Mouse (Mus musculus): ENCODE data around the gene Pxmp4. TPM values are rescaled to one million over a fixed set of nuclear protein-coding genes. Genes with fewer than 3 reads are reported as not detected.

The Pxmp4 gene
- polyA plus RNA-seq, 1 experiment from 2014 or later, result 14.2 TPM

GRCm38 (mm10) chr2:154633039-154633742 is 29.7 kb upstream of the Pxmp4 start:
- Histone ChIP-seq H3K27me3 (no peaks in the 10 kb centered on the region), H3K9me3 (peaks cover 3% of the 10 kb centered on the region; the same call in 1 of the 2 replicates), H3K9ac (no peak overlapping the region), H3K27ac (no peak overlapping the region), H3K4me2 (no peak overlapping the region), H3K36me3 (peaks cover 83% of the 10 kb centered on the region), H3K4me1 (replicated peaks) (no peaks in the 10 kb centered on the region), H3K4me3 (no peak overlapping the region)
- WGBS, result 84% methylated on average over 5 of the region's 5 CpGs
- ATAC-seq (ENCODE audit: low FRiP score), result no peak

- whole genome bisulfite sequencing, result 94% methylated on average over 16 of the region's 16 CpGs
- Histone ChIP-seq H3K36me3 (peaks cover 80% of the 10 kb centered on the region), H3K9me3 (no peaks in the 10 kb centered on the region), H3K4me2 (no peak overlapping the region), H3K9ac (no peak overlapping the region), H3K4me3 (no peak overlapping the region), H3K27me3 (no peaks in the 10 kb centered on the region), H3K27ac (no peak overlapping the region), H3K4me1 (replicated peaks) (no peaks in the 10 kb centered on the region)
- ATAC-seq (ENCODE audit: low FRiP score), result no peak
Measured at GRCm38 (mm10) chr2:154632203-154632780, 28.8 kb upstream of the Pxmp4 start.

GRCm38 (mm10) chr2:154630531-154630930 is 27.0 kb upstream of the Pxmp4 start:
- H3K4me3 ChIP-seq, result no peak overlapping the region
- H3K36me3 ChIP-seq, result peaks cover 84% of the 10 kb centered on the region
- no peaks in the 10 kb centered on the region for H3K27me3 ChIP-seq
- 78% methylated on average over 5 of the region's 5 CpGs for WGBS
- no peak overlapping the region for H3K9ac ChIP-seq
- no peaks in the 10 kb centered on the region for H3K9me3 ChIP-seq
- ATAC-seq (ENCODE audit: low FRiP score), result no peak
- H3K4me2 ChIP-seq, result no peak overlapping the region
- no peak overlapping the region for H3K27ac ChIP-seq
- no peaks in the 10 kb centered on the region for H3K4me1 ChIP-seq (replicated peaks)

- H3K4me3 ChIP-seq, result no peak overlapping the region
- peaks cover 79% of the 10 kb centered on the region for H3K36me3 ChIP-seq
- 0 out of 2 replicates have a peak, but pooled peaks cover 5% of the 10 kb centered on the region for H3K9me3 ChIP-seq
- H3K9ac ChIP-seq, result no peak overlapping the region
- H3K4me2 ChIP-seq, result no peak overlapping the region
- H3K27ac ChIP-seq, result no peak overlapping the region
- H3K4me1 ChIP-seq (replicated peaks), result no peaks in the 10 kb centered on the region
- H3K27me3 ChIP-seq, result no peaks in the 10 kb centered on the region
- no peak for ATAC-seq (ENCODE audit: low FRiP score)
Measured at GRCm38 (mm10) chr2:154624137-154624536, 20.6 kb upstream of the Pxmp4 start.

GRCm38 (mm10) chr2:154621684-154622083 is 18.2 kb upstream of the Pxmp4 start:
- H3K4me1 ChIP-seq (replicated peaks), result no peaks in the 10 kb centered on the region
- H3K27me3 ChIP-seq, result no peaks in the 10 kb centered on the region
- H3K36me3 ChIP-seq, result peaks cover 72% of the 10 kb centered on the region
- no peak overlapping the region for H3K27ac ChIP-seq
- no peak overlapping the region for H3K9ac ChIP-seq
- ATAC-seq (ENCODE audit: low FRiP score), result no peak
- H3K4me2 ChIP-seq, result no peak overlapping the region
- H3K9me3 ChIP-seq, result 0 out of 2 replicates have a peak, but pooled peaks cover 5% of the 10 kb centered on the region
- WGBS, result 86% methylated on average over 5 of the region's 5 CpGs
- H3K4me3 ChIP-seq, result no peak overlapping the region

GRCm38 (mm10) chr2:154617061-154617460 is 13.6 kb upstream of the Pxmp4 start:
- H3K27me3 ChIP-seq, result no peaks in the 10 kb centered on the region
- 100% methylated on average over 3 of the region's 3 CpGs for WGBS
- no peak overlapping the region for H3K9ac ChIP-seq
- H3K9me3 ChIP-seq, result no peaks in the 10 kb centered on the region
- H3K4me3 ChIP-seq, result no peak overlapping the region
- no peak overlapping the region for H3K4me2 ChIP-seq
- no peak overlapping the region for H3K27ac ChIP-seq
- no peak for ATAC-seq (ENCODE audit: low FRiP score)
- H3K4me1 ChIP-seq (replicated peaks), result peaks cover 28% of the 10 kb centered on the region
- H3K36me3 ChIP-seq, result peaks cover 26% of the 10 kb centered on the region

- H3K36me3 ChIP-seq, result peaks cover 20% of the 10 kb centered on the region
- H3K4me1 ChIP-seq (replicated peaks), result peaks cover 29% of the 10 kb centered on the region
- no peaks in the 10 kb centered on the region for H3K27me3 ChIP-seq
- H3K9me3 ChIP-seq, result no peaks in the 10 kb centered on the region
- 94% methylated on average over 5 of the region's 5 CpGs for WGBS
- ATAC-seq (ENCODE audit: low FRiP score), result no peak
- no peak overlapping the region for H3K27ac ChIP-seq
- H3K4me2 ChIP-seq, result no peak overlapping the region
- H3K4me3 ChIP-seq, result no peak overlapping the region
- H3K9ac ChIP-seq, result no peak overlapping the region
Measured at GRCm38 (mm10) chr2:154615674-154616073, 12.2 kb upstream of the Pxmp4 start.

GRCm38 (mm10) chr2:154614841-154615576 is 11.5 kb upstream of the Pxmp4 start:
- Histone ChIP-seq H3K9ac (no peak overlapping the region), H3K4me1 (replicated peaks) (peaks cover 29% of the 10 kb centered on the region), H3K27me3 (no peaks in the 10 kb centered on the region), H3K36me3 (peaks cover 17% of the 10 kb centered on the region), H3K27ac (no peak overlapping the region), H3K9me3 (no peaks in the 10 kb centered on the region), H3K4me2 (peak overlapping the region; percentile 66), H3K4me3 (no peak overlapping the region)
- 69% methylated on average over 19 of the region's 19 CpGs for WGBS
- ATAC-seq (ENCODE audit: low FRiP score), result no peak

- Histone ChIP-seq H3K4me1 (replicated peaks) (peaks cover 29% of the 10 kb centered on the region), H3K36me3 (peaks cover 6% of the 10 kb centered on the region; the same call in 1 of the 2 replicates), H3K4me3 (peak within 1 kb of the TSS; percentile 58), H3K9me3 (no peaks in the 10 kb centered on the region), H3K4me2 (peak within 1 kb of the TSS; percentile 66), H3K9ac (peak within 1 kb of the TSS; percentile 84), H3K27me3 (no peaks in the 10 kb centered on the region), H3K27ac (peak within 1 kb of the TSS; percentile 99)
- ATAC-seq (ENCODE audit: low FRiP score), result peak; percentile 94
- under 1% methylated on average over 82 of the region's 98 CpGs for WGBS
Measured at GRCm38 (mm10) chr2:154613118-154614115, 9.9 kb upstream of the Pxmp4 start, which contains the start of the genes Zfp341 and 4930519P11Rik. Zfp341 (plus strand) TSS chr2:154613297. 4930519P11Rik (minus strand) TSS chr2:154613437.

GRCm38 (mm10) chr2:154609050-154609767 is 5.7 kb upstream of the Pxmp4 start:
- Histone ChIP-seq H3K4me1 (replicated peaks) (peaks cover 16% of the 10 kb centered on the region), H3K4me2 (no peak overlapping the region), H3K4me3 (no peak overlapping the region), H3K36me3 (no peaks in the 10 kb centered on the region), H3K27me3 (0 out of 2 replicates have a peak, but pooled peaks cover 2% of the 10 kb centered on the region), H3K27ac (no peak overlapping the region), H3K9ac (no peak overlapping the region), H3K9me3 (no peaks in the 10 kb centered on the region)
- ATAC-seq (ENCODE audit: low FRiP score), result no peak
- 71% methylated on average over 10 of the region's 10 CpGs for WGBS

GRCm38 (mm10) chr2:154606965-154607364 is 3.5 kb upstream of the Pxmp4 start:
- Histone ChIP-seq H3K4me3 (no peak overlapping the region), H3K27ac (no peak overlapping the region), H3K9me3 (no peaks in the 10 kb centered on the region), H3K4me2 (no peak overlapping the region), H3K27me3 (0 out of 2 replicates have a peak, but pooled peaks cover 2% of the 10 kb centered on the region), H3K36me3 (no peaks in the 10 kb centered on the region), H3K4me1 (replicated peaks) (peaks cover 14% of the 10 kb centered on the region), H3K9ac (no peak overlapping the region)
- WGBS, result 88% methylated on average over 1 of the region's 1 CpGs
- no peak for ATAC-seq (ENCODE audit: low FRiP score)

Measured in hindbrain, embryonic 13.5 days (tissue).